Comparison of ENCODE assay signal across 10 mouse cellular contexts in genomic region chrX:145348377-145349203, GRCm38 (mm10). TPM values are rescaled to one million over a fixed set of nuclear protein-coding genes. Genes with fewer than 3 reads are reported as not detected.
DNase-seq lines count a peak whose midpoint lies in the region; ATAC-seq and TF ChIP-seq lines count a peak whose summit lies in the region.
"Had no signal": no experiment of that assay in that cellular context is flagged by ENCODE, and none has a peak within 500 bp of the region (broad histone marks: within the 10 kb centered on the region; RNA-seq: fewer than 3 reads in every experiment).

TSS of gene Lhfpl1 (minus strand) at chrX:145349089.

- H3K4me1 ChIP-seq in heart, embryonic 12.5 days (replicated peaks) = no peaks in the 10 kb centered on the region
- no peaks in the 10 kb centered on the region for H3K4me1 ChIP-seq in neural tube, embryonic 15.5 days
- H3K4me1 ChIP-seq in limb, embryonic 14.5 days (ENCODE audit: control insufficient read depth, insufficient read depth, low read length) = no peaks in the 10 kb centered on the region

- H3K4me2 ChIP-seq in heart, embryonic 12.5 days = peak within 1 kb of the TSS; percentile 33
- H3K4me2 ChIP-seq in neural tube, embryonic 15.5 days = no peak within 1 kb of the TSS
- H3K4me2 ChIP-seq in limb, embryonic 14.5 days (replicated peaks; ENCODE audit: low read depth, low read length, severe bottlenecking) = peak within 1 kb of the TSS; percentile 13; the same call in 1 of the 2 replicates

- H3K36me3 ChIP-seq in heart, embryonic 12.5 days = no peaks in the 10 kb centered on the region
- H3K36me3 ChIP-seq in neural tube, embryonic 15.5 days = no peaks in the 10 kb centered on the region
- H3K36me3 ChIP-seq in limb, embryonic 14.5 days (ENCODE audit: control insufficient read depth, insufficient read depth, low read length) = no peaks in the 10 kb centered on the region

- no peak for TF ChIP-seq POLR2A in limb, embryonic 14.5 days (IDR thresholded peaks at IDR 0.05; ENCODE audit: borderline replicate concordance, extremely low read depth, insufficient read depth, insufficient read length)

- no peaks in the 10 kb centered on the region for H3K27me3 ChIP-seq in heart, embryonic 12.5 days (replicated peaks)
- no peaks in the 10 kb centered on the region for H3K27me3 ChIP-seq in neural tube, embryonic 15.5 days (replicated peaks)
- no peaks in the 10 kb centered on the region for H3K27me3 ChIP-seq in limb, embryonic 14.5 days (ENCODE audit: control insufficient read depth, insufficient read depth, low read length)
- H3K27me3 ChIP-seq: megakaryocyte, embryonic 14.5 days had no signal

- ATAC-seq in heart, embryonic 12.5 days (ENCODE audit: insufficient number of reproducible peaks, low FRiP score) = no peak
- ATAC-seq in neural tube, embryonic 15.5 days (ENCODE audit: low FRiP score) = no peak
- ATAC-seq in limb, embryonic 14.5 days (ENCODE audit: low FRiP score, low read depth) = peak; percentile 86
- no peak for ATAC-seq in CD4-positive, CD25-positive, alpha-beta regulatory T cell, adult 4 months

- no peaks in the 10 kb centered on the region for H3K9me3 ChIP-seq in heart, embryonic 12.5 days (replicated peaks)
- no peaks in the 10 kb centered on the region for H3K9me3 ChIP-seq in neural tube, embryonic 15.5 days (replicated peaks)
- H3K9me3 ChIP-seq in limb, embryonic 14.5 days (ENCODE audit: control insufficient read depth, low read length) = no peaks in the 10 kb centered on the region
- H3K9me3 ChIP-seq: megakaryocyte, embryonic 14.5 days had no signal

- WGBS in heart, embryonic 12.5 days = 31% methylated on average over 7 of the region's 7 CpGs
- whole genome bisulfite sequencing in neural tube, embryonic 15.5 days = 43% methylated on average over 7 of the region's 7 CpGs
- WGBS in limb, embryonic 14.5 days = 35% methylated on average over 7 of the region's 7 CpGs

- H3K4me3 ChIP-seq in heart, embryonic 12.5 days = no peak within 1 kb of the TSS
- no peak within 1 kb of the TSS for H3K4me3 ChIP-seq in neural tube, embryonic 15.5 days (replicated peaks)
- H3K4me3 ChIP-seq in limb, embryonic 14.5 days (replicated peaks; ENCODE audit: low read length) = peak within 1 kb of the TSS; percentile 7; the same call in 1 of the 2 replicates
- H3K4me3 ChIP-seq: megakaryocyte, embryonic 14.5 days had no signal

- H3K27ac ChIP-seq in heart, embryonic 12.5 days (ENCODE audit: poor library complexity, severe bottlenecking) = no peak within 1 kb of the TSS
- H3K27ac ChIP-seq in neural tube, embryonic 15.5 days (replicated peaks) = no peak within 1 kb of the TSS
- H3K27ac ChIP-seq in limb, embryonic 14.5 days (replicated peaks; ENCODE audit: low read depth, low read length) = peak within 1 kb of the TSS; percentile 35; the same call in 1 of the 2 replicates

- no peak for DNase-seq in heart, adult 8-10 months (ENCODE audit: low spot score)
- peak; percentile 14 for DNase-seq in neural tube, embryonic 10.5 days (ENCODE audit: extremely low spot score, low spot score)
- peak; percentile 62 for DNase-seq in limb, embryonic 14.5 days (ENCODE audit: low spot score)
- no peak for DNase-seq in adrenal gland, adult 8-10 months
- DNase-seq in spleen, adult 12 weeks (ENCODE audit: low spot score) = no peak
- DNase-seq: cerebellum, adult 11-12 months had no signal

- no peak within 1 kb of the TSS for H3K9ac ChIP-seq in heart, embryonic 12.5 days
- H3K9ac ChIP-seq in neural tube, embryonic 15.5 days (replicated peaks) = no peak within 1 kb of the TSS
- H3K9ac ChIP-seq in limb, embryonic 14.5 days (ENCODE audit: low read depth, low read length, severe bottlenecking) = no peak within 1 kb of the TSS

RNA-seq across cellular contexts. Expression of gene Lhfpl1, which starts in this region (rescaled TPM):
- 0.32 TPM in 1 of 2 replicates, not detected in the other for polyA plus RNA-seq in heart, embryonic 12.5 days (2016; fragmentation: Nextera tagmentation; extraction: Ambion mirVana)
- total RNA-seq in heart, adult 8-10 months (2022) = not detected
- polyA plus RNA-seq in neural tube, embryonic 15.5 days (2015; fragmentation: Nextera tagmentation; extraction: Ambion mirVana) = 2.9 and 3.0 TPM in 2 replicates
- 7.3 and 8.1 TPM in 2 replicates for polyA plus RNA-seq in limb, embryonic 14.5 days (2012; rRNA removed)
- polyA plus RNA-seq in limb, embryonic 14.5 days (2014; fragmentation: Nextera tagmentation; extraction: Ambion mirVana) = 8.5 and 10.2 TPM in 2 replicates
- not detected for total RNA-seq in adrenal gland, adult 8-10 months (2022)
- 1 to 10 TPM; 2.6 to 4.4 TPM for polyA plus RNA-seq in CD4-positive, CD25-positive, alpha-beta regulatory T cell, adult 4 months (2017; shearing (Covaris generic))

Comparison
In these comparisons a context has a peak if more than half of its experiments do, and no peak if none do; other contexts are left out.
1. DNase-seq: peak in neural tube, embryonic 10.5 days (single experiment) and limb, embryonic 14.5 days (single experiment); none in heart, adult 8-10 months (single experiment), adrenal gland, adult 8-10 months (single experiment) and spleen, adult 12 weeks (single experiment).